Mouse (Mus musculus): ENCODE data around the gene Dnm1. TPM values are rescaled to one million over a fixed set of nuclear protein-coding genes. Genes with fewer than 3 reads are reported as not detected.

The Dnm1 gene
- polyA plus RNA-seq, 1 experiment from 2014 or later: 12.4 TPM

DNA sequence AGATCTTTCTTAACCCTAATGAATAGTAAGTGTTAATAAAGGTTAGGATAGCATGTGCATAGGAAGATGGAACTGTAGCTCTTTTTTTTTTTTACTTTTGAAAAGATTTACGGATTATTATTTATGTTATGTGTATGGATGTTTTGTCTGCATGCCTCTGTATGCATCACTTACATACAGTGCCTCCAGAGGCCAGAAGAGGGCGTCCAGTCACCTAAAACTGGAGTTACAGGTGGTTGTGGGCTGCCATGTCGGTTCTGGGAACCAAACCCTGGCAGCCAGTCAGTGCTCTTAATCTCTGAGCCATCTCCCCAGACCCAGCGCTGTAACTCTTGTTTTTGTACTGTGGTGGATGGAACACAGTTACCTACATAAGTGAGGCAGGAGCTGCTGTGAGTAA lies 28.8 kb downstream of the Dnm1 start:
- DNase-seq (ENCODE audit: low spot score) (no peak), ATAC-seq (replicated peaks; ENCODE audit: low FRiP score) (no peak)
- Histone ChIP-seq H3K9me3 (ENCODE audit: control insufficient read depth, low read length) (no peaks in the 10 kb centered on the region), H3K36me3 (ENCODE audit: control insufficient read depth, insufficient read depth, low read length) (no peaks in the 10 kb centered on the region), H3K4me1 (replicated peaks; ENCODE audit: control insufficient read depth, insufficient read depth, low read length) (peaks cover 2% of the 10 kb centered on the region; the same call in 1 of the 2 replicates), H3K4me3 (ENCODE audit: low read depth, low read length) (no peak overlapping the region), H3K27me3 (ENCODE audit: control insufficient read depth, insufficient read depth, low read length) (no peaks in the 10 kb centered on the region), H3K4me2 (ENCODE audit: low read depth, low read length, severe bottlenecking) (no peak overlapping the region), H3K27ac (ENCODE audit: low read depth, low read length) (no peak overlapping the region), H3K9ac (ENCODE audit: low read length) (no peak overlapping the region)
- WGBS: 59% methylated on average over 4 of the region's 4 CpGs

DNA sequence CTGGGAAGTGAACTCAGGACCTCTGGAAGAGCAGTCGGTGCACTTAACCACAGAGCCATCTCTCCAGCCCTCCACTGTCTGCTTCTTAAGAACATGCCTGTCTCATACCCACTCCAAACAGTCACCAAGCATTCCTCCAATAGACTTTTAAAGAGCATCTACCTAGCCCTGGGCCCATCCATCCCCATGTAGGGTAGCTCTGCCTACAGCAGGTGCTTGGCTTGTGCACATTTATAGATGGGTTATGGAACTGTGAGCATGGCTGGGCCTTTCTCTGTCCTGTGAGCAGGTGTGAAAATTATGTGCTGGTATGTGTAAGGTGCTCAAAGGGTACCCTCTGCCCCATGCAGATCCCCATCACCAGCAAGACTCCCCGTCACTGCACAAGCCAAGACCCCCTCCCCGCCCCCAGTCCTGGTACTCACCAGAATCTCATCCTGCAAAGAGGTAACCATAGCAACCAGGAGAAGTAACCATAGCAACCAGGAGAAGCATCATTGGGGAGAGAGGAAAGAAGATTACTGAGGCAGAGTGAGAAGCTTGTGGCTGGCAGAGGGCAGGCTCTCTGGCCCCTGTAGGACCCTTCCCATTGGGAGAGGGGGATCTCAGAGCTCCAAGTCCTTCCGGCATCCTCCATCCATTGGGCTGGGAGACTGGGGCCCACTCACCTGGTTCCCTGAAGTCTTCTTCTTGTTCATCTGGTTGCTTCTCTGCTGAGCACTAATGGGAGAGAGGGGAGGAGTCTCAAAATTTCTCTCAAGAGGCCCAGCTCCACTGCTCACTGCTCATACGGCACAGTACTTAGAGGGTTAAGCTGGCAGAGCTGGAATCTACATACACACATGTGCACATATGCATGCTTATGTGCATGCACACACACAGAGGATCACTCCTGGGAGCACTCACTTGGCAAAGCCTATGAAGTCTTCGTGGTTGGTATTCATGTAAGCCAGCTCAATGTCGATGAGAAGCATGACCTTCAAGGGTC lies 30.1 kb downstream of the Dnm1 start:
- peak overlapping the region; percentile 37; the same call in 1 of the 2 replicates for H3K27ac ChIP-seq (ENCODE audit: low read depth, low read length)
- H3K4me3 ChIP-seq (ENCODE audit: low read depth, low read length): no peak overlapping the region
- no peak for DNase-seq (ENCODE audit: low spot score)
- no peaks in the 10 kb centered on the region for H3K9me3 ChIP-seq (ENCODE audit: control insufficient read depth, low read length)
- ATAC-seq (replicated peaks; ENCODE audit: low FRiP score): 0 out of 2 replicates have a peak, but pooled peaks have one; percentile 27
- peaks cover 4% of the 10 kb centered on the region; the same call in 1 of the 2 replicates for H3K4me1 ChIP-seq (replicated peaks; ENCODE audit: control insufficient read depth, insufficient read depth, low read length)
- 70% methylated on average over 7 of the region's 7 CpGs for WGBS
- H3K27me3 ChIP-seq (ENCODE audit: control insufficient read depth, insufficient read depth, low read length): no peaks in the 10 kb centered on the region
- no peaks in the 10 kb centered on the region for H3K36me3 ChIP-seq (ENCODE audit: control insufficient read depth, insufficient read depth, low read length)
- H3K4me2 ChIP-seq (ENCODE audit: low read depth, low read length, severe bottlenecking): no peak overlapping the region
- H3K9ac ChIP-seq (ENCODE audit: low read length): no peak overlapping the region

GRCm38 (mm10) chr2:32321591-32322298 lies 31.4 kb downstream of the Dnm1 start:
- H3K9ac ChIP-seq (ENCODE audit: low read length): no peak overlapping the region
- H3K36me3 ChIP-seq (ENCODE audit: control insufficient read depth, insufficient read depth, low read length): no peaks in the 10 kb centered on the region
- H3K9me3 ChIP-seq (ENCODE audit: control insufficient read depth, low read length): no peaks in the 10 kb centered on the region
- no peak for ATAC-seq (replicated peaks; ENCODE audit: low FRiP score)
- no peak overlapping the region for H3K4me2 ChIP-seq (ENCODE audit: low read depth, low read length, severe bottlenecking)
- 78% methylated on average over 9 of the region's 9 CpGs for WGBS
- no peaks in the 10 kb centered on the region for H3K27me3 ChIP-seq (ENCODE audit: control insufficient read depth, insufficient read depth, low read length)
- H3K4me3 ChIP-seq (ENCODE audit: low read depth, low read length): no peak overlapping the region
- no peak overlapping the region for H3K27ac ChIP-seq (ENCODE audit: low read depth, low read length)
- peaks cover 9% of the 10 kb centered on the region; the same call in 1 of the 2 replicates for H3K4me1 ChIP-seq (replicated peaks; ENCODE audit: control insufficient read depth, insufficient read depth, low read length)
- no peak for DNase-seq (ENCODE audit: low spot score)

GRCm38 (mm10) chr2:32320721-32321120 lies 32.4 kb downstream of the Dnm1 start:
- H3K27ac ChIP-seq (ENCODE audit: low read depth, low read length): no peak overlapping the region
- ATAC-seq (replicated peaks; ENCODE audit: low FRiP score) (no peak), DNase-seq (ENCODE audit: low spot score) (no peak)
- H3K4me3 ChIP-seq (ENCODE audit: low read depth, low read length): no peak overlapping the region
- H3K27me3 ChIP-seq (ENCODE audit: control insufficient read depth, insufficient read depth, low read length): no peaks in the 10 kb centered on the region
- H3K36me3 ChIP-seq (ENCODE audit: control insufficient read depth, insufficient read depth, low read length): no peaks in the 10 kb centered on the region
- H3K4me2 ChIP-seq (ENCODE audit: low read depth, low read length, severe bottlenecking): no peak overlapping the region
- peaks cover 9% of the 10 kb centered on the region; the same call in 1 of the 2 replicates for H3K4me1 ChIP-seq (replicated peaks; ENCODE audit: control insufficient read depth, insufficient read depth, low read length)
- no peaks in the 10 kb centered on the region for H3K9me3 ChIP-seq (ENCODE audit: control insufficient read depth, low read length)
- H3K9ac ChIP-seq (ENCODE audit: low read length): no peak overlapping the region
- WGBS: 68% methylated on average over 11 of the region's 11 CpGs

DNA sequence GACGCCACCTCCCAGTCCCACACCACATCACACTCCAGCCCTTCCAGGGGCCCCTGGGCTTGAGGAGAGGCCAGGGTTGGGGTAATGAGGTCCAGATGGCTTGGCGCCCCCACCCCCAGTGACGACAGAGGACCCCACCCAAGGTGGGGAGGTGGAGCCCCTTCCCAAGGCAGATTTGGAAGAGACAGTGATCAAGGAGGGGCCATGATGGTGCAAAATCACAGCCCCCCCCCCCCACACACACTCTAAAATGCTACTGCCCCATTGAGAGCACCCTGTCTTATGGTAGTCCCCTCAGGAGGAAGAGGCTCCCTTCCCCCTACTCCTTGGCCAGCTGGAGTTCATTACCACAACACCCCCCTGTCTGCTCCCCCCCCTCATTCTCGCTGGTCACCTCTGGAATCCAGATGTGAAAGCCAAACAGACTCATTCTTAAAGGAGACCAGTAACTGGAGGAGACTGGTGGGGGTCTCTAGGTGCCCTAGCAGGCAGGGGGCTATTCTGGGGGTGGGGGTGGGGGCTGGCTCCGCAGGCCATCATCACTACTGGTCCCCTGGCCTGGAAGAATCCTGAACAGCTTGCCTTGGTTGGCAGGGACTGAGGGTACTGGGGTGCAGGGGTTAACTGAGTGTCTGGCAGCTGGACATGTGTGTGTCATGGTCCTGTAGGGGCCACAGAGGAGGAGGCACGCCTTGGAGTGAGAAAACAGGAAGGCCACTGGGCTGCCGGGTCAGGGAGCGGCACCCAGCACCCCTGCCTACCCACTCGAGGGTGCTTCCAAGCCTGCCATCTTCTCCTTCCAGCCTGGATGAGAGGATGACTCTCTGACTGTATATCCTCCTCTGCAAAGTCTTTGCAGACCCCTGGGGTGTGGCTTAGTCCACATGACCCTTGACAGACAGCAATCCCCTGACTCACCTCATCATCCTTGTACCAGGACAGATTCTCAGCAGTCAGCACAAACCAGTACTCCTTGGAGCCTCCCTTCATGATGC lies 33.3 kb downstream of the Dnm1 start:
- no peak overlapping the region for H3K4me2 ChIP-seq (ENCODE audit: low read depth, low read length, severe bottlenecking)
- H3K4me3 ChIP-seq (ENCODE audit: low read depth, low read length): no peak overlapping the region
- ATAC-seq (replicated peaks; ENCODE audit: low FRiP score) (no peak), DNase-seq (ENCODE audit: low spot score) (peak; percentile 69)
- no peak overlapping the region for H3K9ac ChIP-seq (ENCODE audit: low read length)
- peak overlapping the region; percentile 21; the same call in 1 of the 2 replicates for H3K27ac ChIP-seq (ENCODE audit: low read depth, low read length)
- H3K36me3 ChIP-seq (ENCODE audit: control insufficient read depth, insufficient read depth, low read length): no peaks in the 10 kb centered on the region
- WGBS: 53% methylated on average over 9 of the region's 9 CpGs
- peaks cover 9% of the 10 kb centered on the region; the same call in 1 of the 2 replicates for H3K4me1 ChIP-seq (replicated peaks; ENCODE audit: control insufficient read depth, insufficient read depth, low read length)
- no peaks in the 10 kb centered on the region for H3K9me3 ChIP-seq (ENCODE audit: control insufficient read depth, low read length)
- H3K27me3 ChIP-seq (ENCODE audit: control insufficient read depth, insufficient read depth, low read length): no peaks in the 10 kb centered on the region

DNA sequence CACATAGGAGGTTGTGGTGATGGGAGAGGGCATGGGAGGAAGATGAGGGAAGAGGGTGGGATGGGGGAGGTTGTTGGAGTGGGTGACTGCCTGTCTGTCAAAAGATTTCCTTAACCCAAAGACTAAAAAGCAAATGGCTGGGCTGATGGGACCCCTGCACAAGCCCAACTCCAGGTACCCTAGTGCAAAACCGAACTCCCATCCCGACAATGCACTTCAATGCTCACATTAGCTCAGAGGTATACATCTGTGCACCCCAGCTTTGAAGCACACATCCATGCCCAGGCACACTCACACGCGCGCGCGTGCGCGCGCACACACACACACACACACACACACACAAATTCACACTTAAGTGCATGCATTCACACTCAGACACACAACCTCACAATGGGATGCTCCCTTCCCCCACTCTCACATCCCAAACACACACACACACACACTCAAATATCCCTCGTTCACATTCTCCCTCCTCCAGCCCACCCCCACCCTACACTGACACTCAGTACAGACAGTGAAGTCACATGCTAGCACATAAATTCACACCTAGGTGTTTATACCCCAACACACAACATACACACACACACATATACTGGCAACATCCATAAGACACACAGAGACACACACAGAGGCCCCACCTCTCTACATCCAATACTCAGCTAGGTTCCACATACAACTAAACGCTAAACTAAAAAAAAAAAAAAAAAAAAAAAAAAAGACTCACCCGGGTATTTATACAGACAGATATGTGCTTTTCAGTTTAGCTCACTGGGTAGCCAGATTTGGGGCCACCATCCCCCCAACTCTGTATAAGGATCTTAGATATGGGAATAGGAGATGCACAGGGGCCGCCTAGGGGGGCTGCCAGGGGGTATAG lies 34.2 kb downstream of the Dnm1 start:
- peaks cover 9% of the 10 kb centered on the region; the same call in 1 of the 2 replicates for H3K4me1 ChIP-seq (replicated peaks; ENCODE audit: control insufficient read depth, insufficient read depth, low read length)
- DNase-seq (ENCODE audit: low spot score) (no peak), ATAC-seq (replicated peaks; ENCODE audit: low FRiP score) (no peak)
- no peaks in the 10 kb centered on the region for H3K36me3 ChIP-seq (ENCODE audit: control insufficient read depth, insufficient read depth, low read length)
- peak overlapping the region; percentile 14; the same call in 1 of the 2 replicates for H3K4me3 ChIP-seq (ENCODE audit: low read depth, low read length)
- H3K27me3 ChIP-seq (ENCODE audit: control insufficient read depth, insufficient read depth, low read length): no peaks in the 10 kb centered on the region
- H3K9me3 ChIP-seq (ENCODE audit: control insufficient read depth, low read length): no peaks in the 10 kb centered on the region
- peak overlapping the region; percentile 31; the same call in 1 of the 2 replicates for H3K27ac ChIP-seq (ENCODE audit: low read depth, low read length)
- peak overlapping the region; percentile 28 for H3K9ac ChIP-seq (ENCODE audit: low read length)
- H3K4me2 ChIP-seq (ENCODE audit: low read depth, low read length, severe bottlenecking): peak overlapping the region; percentile 24
- WGBS: 77% methylated on average over 14 of the region's 14 CpGs

DNA sequence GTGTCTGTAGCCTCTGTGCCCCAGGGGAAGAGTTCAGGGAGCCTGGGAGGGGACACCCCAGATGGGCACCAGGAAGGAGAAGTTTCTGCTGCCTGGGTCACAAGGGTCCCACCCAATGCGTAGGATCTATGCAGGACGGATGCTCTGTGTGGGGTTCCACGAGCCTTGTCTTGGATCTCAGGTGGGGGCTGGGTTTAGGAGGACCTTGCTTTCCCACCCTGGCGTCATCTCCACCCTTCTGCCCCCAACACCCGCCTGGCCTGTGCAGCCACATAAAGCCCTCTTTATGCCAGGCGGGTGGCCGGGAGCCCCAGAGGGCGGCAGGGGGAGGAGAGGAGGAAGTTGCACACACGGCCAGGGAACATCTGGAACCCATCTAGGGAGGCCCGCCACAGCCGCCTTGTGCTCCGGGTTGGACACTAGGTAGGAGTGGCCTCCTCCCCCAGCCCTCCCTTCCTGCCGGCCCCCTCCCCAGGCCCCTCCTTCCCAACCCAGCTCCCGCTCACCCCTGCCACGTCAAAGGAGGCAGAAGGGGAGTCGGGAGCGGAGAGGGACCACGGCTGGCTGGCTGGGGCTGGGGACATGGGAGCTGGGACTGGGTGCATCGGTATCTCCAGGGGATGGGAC lies 35.2 kb downstream of the Dnm1 start:
- H3K4me1 ChIP-seq (replicated peaks; ENCODE audit: control insufficient read depth, insufficient read depth, low read length): peaks cover 9% of the 10 kb centered on the region; the same call in 1 of the 2 replicates
- no peaks in the 10 kb centered on the region for H3K27me3 ChIP-seq (ENCODE audit: control insufficient read depth, insufficient read depth, low read length)
- WGBS: 10% methylated on average over 17 of the region's 19 CpGs
- DNase-seq (ENCODE audit: low spot score): peak; percentile 84
- peak overlapping the region; percentile 28 for H3K9ac ChIP-seq (ENCODE audit: low read length)
- ATAC-seq (replicated peaks; ENCODE audit: low FRiP score): peak; percentile 69
- H3K9me3 ChIP-seq (ENCODE audit: control insufficient read depth, low read length): no peaks in the 10 kb centered on the region
- H3K36me3 ChIP-seq (ENCODE audit: control insufficient read depth, insufficient read depth, low read length): no peaks in the 10 kb centered on the region
- peak overlapping the region; percentile 14 for H3K4me3 ChIP-seq (ENCODE audit: low read depth, low read length)
- peak overlapping the region; percentile 59; the same call in 1 of the 2 replicates for H3K27ac ChIP-seq (ENCODE audit: low read depth, low read length)
- peak overlapping the region; percentile 24 for H3K4me2 ChIP-seq (ENCODE audit: low read depth, low read length, severe bottlenecking)

All from forebrain, embryonic 11.5 days (tissue).